Mouse (Mus musculus): ENCODE results near the gene Spata17. TPM values are rescaled to one million over a fixed set of nuclear protein-coding genes. Genes with fewer than 3 reads are reported as not detected.
A peak's percentile ranks its signal among the peaks of the same experiment; 100 is the strongest.

Spata17 gene
- polyA plus RNA-seq, 1 experiment from 2014 or later = 1.2 TPM

DNA sequence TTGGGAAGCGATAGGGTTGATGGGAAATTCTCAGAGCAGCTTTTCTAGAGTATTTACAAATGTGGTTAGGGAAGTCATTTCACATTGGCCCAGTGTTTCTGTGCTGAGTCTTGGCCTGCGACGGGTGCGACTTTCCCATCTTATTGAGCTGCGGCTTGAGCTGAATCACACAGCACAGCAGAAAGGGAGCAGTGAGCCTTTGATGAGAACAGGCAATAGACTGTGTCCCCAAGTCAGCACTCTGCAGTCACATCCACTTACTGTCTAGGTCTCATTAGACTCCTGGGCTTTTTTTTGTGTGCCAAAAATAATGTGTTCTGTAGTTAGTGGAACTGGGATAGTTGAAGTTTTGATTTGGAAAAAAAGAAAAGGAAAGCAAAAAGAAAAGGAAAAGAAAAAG, 15.0 kb upstream of the Spata17 start:
- no peaks in the 10 kb centered on the region for H3K27me3 ChIP-seq
- no peak overlapping the region for H3K9ac ChIP-seq
- H3K27ac ChIP-seq = no peak overlapping the region
- no peak overlapping the region for H3K4me3 ChIP-seq (replicated peaks)
- H3K4me2 ChIP-seq = no peak overlapping the region
- peaks cover 12% of the 10 kb centered on the region for H3K4me1 ChIP-seq
- H3K36me3 ChIP-seq = peaks cover 31% of the 10 kb centered on the region
- no peaks in the 10 kb centered on the region for H3K9me3 ChIP-seq (replicated peaks)
- 83% methylated on average over 5 of the region's 5 CpGs for WGBS
- ATAC-seq (replicated peaks; ENCODE audit: low FRiP score) = no peak

GRCm38 (mm10) chr1:187228414-187229146, 13.3 kb upstream of the Spata17 start:
- Histone ChIP-seq H3K27me3 (no peaks in the 10 kb centered on the region), H3K4me1 (peaks cover 12% of the 10 kb centered on the region), H3K4me3 (replicated peaks) (no peak overlapping the region), H3K9me3 (replicated peaks) (no peaks in the 10 kb centered on the region), H3K36me3 (peaks cover 35% of the 10 kb centered on the region), H3K9ac (no peak overlapping the region), H3K27ac (no peak overlapping the region), H3K4me2 (no peak overlapping the region)
- ATAC-seq (replicated peaks; ENCODE audit: low FRiP score) = no peak
- 77% methylated on average over 13 of the region's 13 CpGs for WGBS

DNA sequence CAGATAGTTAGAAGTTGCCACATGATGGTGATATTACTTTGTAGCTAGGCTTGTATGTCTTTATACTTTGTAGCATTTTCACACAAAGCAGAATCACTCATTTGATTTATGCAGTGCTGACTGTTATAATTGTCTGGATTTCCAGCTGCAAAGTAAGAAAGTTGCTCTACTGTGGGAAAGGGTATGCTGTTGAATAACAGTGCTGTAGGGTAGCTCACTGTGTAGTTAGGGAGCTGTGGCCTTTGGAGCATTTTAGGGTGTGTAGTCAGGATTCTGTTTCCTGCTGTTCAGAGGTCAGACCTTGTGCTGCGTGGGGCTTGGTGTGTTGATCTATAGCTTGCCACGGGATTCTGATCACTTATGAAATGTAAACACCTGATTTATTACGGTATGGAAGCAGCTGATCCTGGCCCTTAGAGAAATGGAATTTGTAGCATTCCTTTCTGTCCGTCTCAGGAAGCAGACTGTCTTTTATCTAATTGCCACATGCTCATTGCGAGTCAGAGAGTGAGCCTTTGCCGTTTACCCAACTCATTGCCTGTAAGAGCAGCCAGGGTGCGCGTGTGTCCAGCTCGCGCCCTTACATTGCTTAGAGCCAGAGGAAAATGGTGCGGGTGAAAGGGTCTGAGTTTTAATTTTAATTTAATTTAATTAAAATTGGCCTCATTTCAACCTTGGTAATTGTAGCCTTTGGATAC, 11.2 kb upstream of the Spata17 start:
- 60% methylated on average over 11 of the region's 11 CpGs for WGBS
- Histone ChIP-seq H3K27me3 (no peaks in the 10 kb centered on the region), H3K4me2 (no peak overlapping the region), H3K9ac (no peak overlapping the region), H3K4me1 (peaks cover 12% of the 10 kb centered on the region), H3K27ac (peak overlapping the region; percentile 56), H3K4me3 (replicated peaks) (no peak overlapping the region), H3K36me3 (peaks cover 25% of the 10 kb centered on the region), H3K9me3 (replicated peaks) (no peaks in the 10 kb centered on the region)
- no peak for ATAC-seq (replicated peaks; ENCODE audit: low FRiP score)

- Histone ChIP-seq H3K4me2 (no peak overlapping the region), H3K27me3 (no peaks in the 10 kb centered on the region), H3K27ac (no peak overlapping the region), H3K9ac (no peak overlapping the region), H3K4me1 (peaks cover 13% of the 10 kb centered on the region; the same call in 1 of the 2 replicates), H3K4me3 (replicated peaks) (no peak overlapping the region), H3K36me3 (peaks cover 8% of the 10 kb centered on the region), H3K9me3 (replicated peaks) (no peaks in the 10 kb centered on the region)
- ATAC-seq (replicated peaks; ENCODE audit: low FRiP score) = no peak
- WGBS = 76% methylated on average over 6 of the region's 6 CpGs
Measured at GRCm38 (mm10) chr1:187220756-187221155, 5.5 kb upstream of the Spata17 start.

DNA sequence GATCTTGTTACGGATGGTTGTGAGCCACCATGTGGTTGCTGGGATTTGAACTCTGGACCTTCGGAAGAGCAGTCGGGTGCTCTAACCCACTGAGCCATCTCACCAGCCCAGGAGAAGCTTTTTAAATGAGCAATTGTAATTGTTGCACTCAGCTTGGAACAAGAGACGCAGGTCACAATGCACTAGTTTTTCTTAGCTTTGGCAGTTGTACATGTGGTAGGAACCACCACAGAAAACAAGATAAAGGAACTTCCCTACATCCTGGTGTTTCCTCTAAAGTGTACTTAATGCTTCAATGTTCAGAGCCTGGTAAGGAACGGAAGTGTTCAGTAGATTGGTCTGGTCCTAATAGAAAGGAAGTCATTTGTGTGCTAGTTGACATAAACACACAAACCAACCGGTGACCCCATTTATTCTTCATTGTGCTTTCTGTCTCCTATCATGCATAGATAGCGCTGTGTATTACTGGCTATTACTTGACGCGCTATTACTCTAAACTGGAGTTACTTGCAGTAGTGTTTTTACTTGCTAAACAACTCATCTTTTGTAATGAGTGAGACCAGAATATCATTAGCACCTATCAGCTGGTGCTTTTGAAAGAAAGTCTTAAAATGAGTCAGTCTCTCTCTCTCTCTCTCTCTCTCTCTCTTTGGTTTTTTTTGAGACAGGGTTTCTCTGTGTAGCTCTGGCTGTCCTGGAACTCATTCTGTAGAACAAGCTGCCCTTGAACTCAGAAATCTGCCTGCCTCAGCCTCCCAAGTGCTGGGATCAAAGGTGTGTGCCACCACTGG, 1.6 kb upstream of the Spata17 start:
- Histone ChIP-seq H3K9ac (no peak overlapping the region), H3K4me1 (0 out of 2 replicates have a peak, but pooled peaks cover 12% of the 10 kb centered on the region), H3K36me3 (no peaks in the 10 kb centered on the region), H3K27ac (no peak overlapping the region), H3K9me3 (replicated peaks) (no peaks in the 10 kb centered on the region), H3K4me3 (replicated peaks) (no peak overlapping the region), H3K27me3 (no peaks in the 10 kb centered on the region), H3K4me2 (no peak overlapping the region)
- WGBS = 90% methylated on average over 9 of the region's 9 CpGs
- no peak for ATAC-seq (replicated peaks; ENCODE audit: low FRiP score)

DNA sequence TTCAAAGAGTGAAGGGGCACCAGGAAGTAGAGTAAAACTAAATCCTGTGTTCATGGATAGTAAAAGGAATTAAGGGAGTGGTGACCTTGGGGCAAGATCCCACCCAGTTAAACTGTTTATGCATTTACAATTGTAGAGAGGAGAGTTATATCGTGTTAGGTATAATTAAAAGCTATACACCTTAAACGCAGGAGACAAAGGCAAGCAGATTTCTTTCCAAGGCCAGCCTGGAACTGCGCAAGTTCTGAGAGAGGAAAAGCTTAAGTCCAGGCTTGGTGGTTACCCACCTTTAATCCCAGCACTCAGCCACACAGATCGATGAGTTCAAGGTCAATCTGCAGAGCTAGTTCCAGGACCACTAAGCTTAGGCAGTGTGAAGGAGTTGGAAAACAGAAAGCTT, 4.5 kb downstream of the Spata17 start:
- Histone ChIP-seq H3K4me3 (replicated peaks) (no peak overlapping the region), H3K9me3 (replicated peaks) (no peaks in the 10 kb centered on the region), H3K27me3 (no peaks in the 10 kb centered on the region), H3K36me3 (no peaks in the 10 kb centered on the region), H3K4me2 (no peak overlapping the region), H3K9ac (no peak overlapping the region), H3K4me1 (no peaks in the 10 kb centered on the region), H3K27ac (no peak overlapping the region)
- no peak for ATAC-seq (replicated peaks; ENCODE audit: low FRiP score)
- 76% methylated on average over 4 of the region's 4 CpGs for WGBS

GRCm38 (mm10) chr1:187209496-187209895, 5.8 kb downstream of the Spata17 start:
- no peak overlapping the region for H3K4me3 ChIP-seq (replicated peaks)
- H3K27ac ChIP-seq = no peak overlapping the region
- H3K9me3 ChIP-seq (replicated peaks) = no peaks in the 10 kb centered on the region
- no peak overlapping the region for H3K4me2 ChIP-seq
- H3K27me3 ChIP-seq = no peaks in the 10 kb centered on the region
- H3K9ac ChIP-seq = no peak overlapping the region
- ATAC-seq (replicated peaks; ENCODE audit: low FRiP score) = no peak
- H3K36me3 ChIP-seq = no peaks in the 10 kb centered on the region
- 56% methylated on average over 4 of the region's 4 CpGs for WGBS
- no peaks in the 10 kb centered on the region for H3K4me1 ChIP-seq

DNA sequence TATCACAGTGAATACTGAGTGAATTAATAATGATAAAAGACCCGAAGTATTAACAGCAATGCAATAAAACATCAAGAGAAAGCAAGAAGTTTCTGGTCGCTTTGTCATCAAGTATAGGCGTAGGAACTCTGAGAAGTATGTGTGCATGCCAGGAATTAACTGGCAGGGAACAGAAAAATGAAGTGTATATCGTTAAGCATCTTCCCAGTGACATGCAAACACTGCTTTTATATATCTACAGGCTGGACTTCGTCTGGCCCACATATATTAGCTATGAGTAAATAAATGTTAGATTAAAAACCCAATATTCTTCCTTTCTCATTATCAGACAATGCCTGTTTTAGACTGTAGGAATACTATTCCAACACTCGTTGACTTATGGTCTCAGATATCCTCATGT, 9.8 kb downstream of the Spata17 start:
- Histone ChIP-seq H3K27me3 (no peaks in the 10 kb centered on the region), H3K9ac (no peak overlapping the region), H3K4me3 (replicated peaks) (no peak overlapping the region), H3K27ac (no peak overlapping the region), H3K9me3 (replicated peaks) (no peaks in the 10 kb centered on the region), H3K4me2 (no peak overlapping the region), H3K36me3 (no peaks in the 10 kb centered on the region), H3K4me1 (no peaks in the 10 kb centered on the region)
- ATAC-seq (replicated peaks; ENCODE audit: low FRiP score) = no peak
- WGBS = 72% methylated on average over 6 of the region's 6 CpGs

- H3K36me3 ChIP-seq = no peaks in the 10 kb centered on the region
- no peaks in the 10 kb centered on the region for H3K4me1 ChIP-seq
- H3K27ac ChIP-seq = no peak overlapping the region
- no peak overlapping the region for H3K4me2 ChIP-seq
- no peak overlapping the region for H3K4me3 ChIP-seq (replicated peaks)
- no peaks in the 10 kb centered on the region for H3K9me3 ChIP-seq (replicated peaks)
- WGBS = 83% methylated on average over 1 of the region's 1 CpGs
- no peak overlapping the region for H3K9ac ChIP-seq
- H3K27me3 ChIP-seq = no peaks in the 10 kb centered on the region
- ATAC-seq (replicated peaks; ENCODE audit: low FRiP score) = no peak
Measured at GRCm38 (mm10) chr1:187178546-187178945, 36.7 kb downstream of the Spata17 start.

- H3K27ac ChIP-seq = no peak overlapping the region
- H3K4me3 ChIP-seq (replicated peaks) = no peak overlapping the region
- no peak overlapping the region for H3K9ac ChIP-seq
- no peak overlapping the region for H3K4me2 ChIP-seq
- H3K4me1 ChIP-seq = no peaks in the 10 kb centered on the region
- 88% methylated on average over 1 of the region's 1 CpGs for WGBS
- no peak for ATAC-seq (replicated peaks; ENCODE audit: low FRiP score)
- H3K9me3 ChIP-seq (replicated peaks) = no peaks in the 10 kb centered on the region
- no peaks in the 10 kb centered on the region for H3K27me3 ChIP-seq
- H3K36me3 ChIP-seq = no peaks in the 10 kb centered on the region
Measured at GRCm38 (mm10) chr1:187175991-187176390, 39.3 kb downstream of the Spata17 start.

DNA sequence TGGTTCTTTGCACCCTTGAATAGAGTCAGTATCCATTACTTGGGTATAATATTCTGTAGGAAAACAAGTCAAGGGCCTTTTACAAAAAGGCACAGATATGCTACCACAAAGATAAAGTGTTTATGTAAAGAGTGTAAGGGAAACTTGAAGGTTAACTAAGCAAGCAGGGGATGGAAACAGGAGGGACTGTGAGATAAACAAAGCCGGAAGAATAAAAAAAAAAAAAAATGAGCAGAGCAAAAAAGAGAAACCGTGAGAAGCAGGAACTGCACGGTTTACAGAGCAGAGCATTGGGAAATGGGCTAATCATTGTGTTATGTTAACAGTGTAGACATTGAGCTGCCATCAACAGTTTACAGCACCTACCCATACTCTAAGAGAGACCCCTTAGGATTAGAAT, 44.9 kb downstream of the Spata17 start:
- no peaks in the 10 kb centered on the region for H3K27me3 ChIP-seq
- no peaks in the 10 kb centered on the region for H3K9me3 ChIP-seq (replicated peaks)
- no peak overlapping the region for H3K9ac ChIP-seq
- H3K27ac ChIP-seq = no peak overlapping the region
- H3K4me1 ChIP-seq = no peaks in the 10 kb centered on the region
- 82% methylated on average over 3 of the region's 3 CpGs for WGBS
- no peak overlapping the region for H3K4me3 ChIP-seq (replicated peaks)
- no peaks in the 10 kb centered on the region for H3K36me3 ChIP-seq
- no peak overlapping the region for H3K4me2 ChIP-seq
- ATAC-seq (replicated peaks; ENCODE audit: low FRiP score) = no peak

- Histone ChIP-seq H3K4me2 (no peak overlapping the region), H3K9ac (no peak overlapping the region), H3K4me3 (replicated peaks) (no peak overlapping the region), H3K27ac (no peak overlapping the region), H3K36me3 (no peaks in the 10 kb centered on the region), H3K4me1 (no peaks in the 10 kb centered on the region), H3K27me3 (no peaks in the 10 kb centered on the region), H3K9me3 (replicated peaks) (no peaks in the 10 kb centered on the region)
- WGBS = 75% methylated on average over 7 of the region's 7 CpGs
- ATAC-seq (replicated peaks; ENCODE audit: low FRiP score) = no peak
Measured at GRCm38 (mm10) chr1:187169646-187170045, 45.6 kb downstream of the Spata17 start.

All from kidney, embryonic 15.5 days (tissue).